Mouse (Mus musculus) layer of hippocampus, adult 18-20 months (tissue): ENCODE results near the gene Pon2. TPM values are rescaled to one million over a fixed set of nuclear protein-coding genes. Genes with fewer than 3 reads are reported as not detected.
"Not testable (repeated sequence)": the region's sequence is repeated elsewhere in the genome, so short reads cannot be mapped to it uniquely, and the experiment has no call there.

Source experiments
- DNase-seq, 2 experiments: peaks; one replicate each; pipeline ENCODE4 v3.0.0; 2022; ENCODE audit warnings: low spot score in 2 of 2
- total RNA-seq, 2 experiments: library from RNA; stranded (reverse); gene quantifications; 2 replicates each; pipeline ENCODE4 v1.2.3; 2021

The Pon2 gene
- total RNA-seq, 2 experiments from 2014 or later, result 19.1 to 21.8 TPM

DNA sequence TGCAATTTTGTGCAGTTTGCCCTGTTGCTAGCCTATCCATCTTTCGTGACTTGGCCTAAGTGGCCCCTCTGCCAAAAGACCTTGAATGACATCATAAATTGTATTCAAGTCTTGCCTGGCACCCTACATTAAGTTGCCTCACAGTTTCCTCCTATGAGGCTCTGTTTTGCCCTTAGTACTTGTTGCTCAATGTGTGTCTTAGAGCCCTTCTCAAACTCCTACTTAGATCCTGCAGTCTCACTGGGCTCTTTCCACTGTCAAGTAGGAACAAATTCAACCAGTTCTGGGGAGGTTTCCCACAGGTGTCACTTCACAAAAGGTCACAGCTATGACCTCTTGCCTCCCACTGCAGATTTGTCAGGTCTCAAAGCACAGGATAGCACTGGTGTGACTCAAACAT lies 64.4 kb downstream of the Pon2 start:
- no peak for DNase-seq

DNA sequence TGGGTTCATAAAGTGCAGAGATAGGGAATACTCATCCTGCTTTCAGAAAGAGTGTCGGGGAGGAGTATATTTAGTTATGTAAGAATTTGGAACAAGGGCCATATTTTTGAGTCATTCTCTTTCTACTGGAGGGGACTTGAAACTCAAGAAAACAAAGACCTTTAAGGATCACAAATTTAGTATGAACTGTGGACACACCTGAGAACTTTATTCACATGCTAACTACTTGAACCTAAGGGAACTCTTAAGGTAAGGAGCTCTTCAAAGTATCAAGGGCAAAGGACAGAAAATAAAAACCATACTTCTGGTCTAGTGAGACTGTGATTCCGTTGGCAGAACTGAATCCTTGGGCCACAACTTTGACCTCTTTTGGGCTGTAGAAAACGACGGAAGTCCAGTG lies 66.2 kb downstream of the Pon2 start:
- no peak for DNase-seq

DNA sequence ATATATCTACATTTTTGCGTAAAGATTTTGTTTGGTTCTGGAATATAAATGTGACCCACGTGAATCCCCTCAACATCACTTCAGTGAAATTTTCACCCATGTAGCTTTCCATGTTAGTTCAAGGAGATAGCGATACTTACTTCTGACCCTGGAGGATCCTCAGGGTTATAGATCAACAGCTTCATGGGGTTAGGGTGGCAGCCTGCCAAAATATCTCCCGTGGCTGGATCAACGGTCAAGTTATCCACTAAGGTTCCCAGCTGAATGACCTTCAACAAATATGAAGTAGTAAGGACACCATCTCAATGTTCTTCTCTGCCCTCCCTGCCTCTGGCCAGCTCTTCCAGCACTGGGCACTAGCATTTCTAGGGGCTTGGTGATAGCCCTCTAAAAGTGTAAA lies 68.0 kb downstream of the Pon2 start:
- no peak for DNase-seq

DNA sequence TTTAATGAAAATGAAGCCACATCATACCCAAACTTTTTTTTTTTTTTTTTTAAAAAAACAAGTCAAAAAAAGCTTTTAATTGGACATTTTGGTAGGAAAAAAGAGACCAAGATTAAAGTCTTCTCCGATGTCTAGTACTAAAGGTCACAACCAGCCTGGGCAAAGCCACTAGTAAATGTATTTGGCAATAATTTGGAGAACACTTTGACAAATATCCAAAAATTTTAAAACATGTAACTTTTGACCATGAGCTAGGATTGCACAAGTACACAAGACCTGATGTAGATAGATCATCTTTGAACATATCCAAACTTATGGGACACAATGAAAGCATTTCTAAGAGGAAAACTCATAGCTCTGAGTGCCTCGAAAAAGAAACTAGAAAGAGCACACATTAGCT lies 74.7 kb downstream of the Pon2 start:
- not testable (repeated sequence) for DNase-seq

DNA sequence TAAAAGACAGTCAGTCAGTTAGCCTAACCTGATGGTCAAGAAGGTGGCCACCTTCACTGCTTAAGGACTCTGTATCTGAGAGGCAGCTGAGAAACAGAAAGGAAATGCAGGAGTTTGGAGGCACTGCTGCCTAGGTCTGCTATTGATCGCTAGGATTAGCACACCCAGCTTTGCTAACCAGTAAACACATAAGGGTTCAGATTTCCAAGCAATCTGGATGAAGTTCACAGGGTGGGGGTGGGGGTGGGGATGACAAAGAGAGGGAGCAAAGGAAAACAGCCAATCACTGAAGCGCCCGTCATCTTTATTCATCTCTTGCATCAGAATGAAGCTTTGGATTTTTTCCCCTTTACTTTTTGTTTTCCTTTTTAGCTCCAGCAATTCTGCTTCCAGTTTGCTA lies 76.2 kb downstream of the Pon2 start:
- no peak for DNase-seq

DNA sequence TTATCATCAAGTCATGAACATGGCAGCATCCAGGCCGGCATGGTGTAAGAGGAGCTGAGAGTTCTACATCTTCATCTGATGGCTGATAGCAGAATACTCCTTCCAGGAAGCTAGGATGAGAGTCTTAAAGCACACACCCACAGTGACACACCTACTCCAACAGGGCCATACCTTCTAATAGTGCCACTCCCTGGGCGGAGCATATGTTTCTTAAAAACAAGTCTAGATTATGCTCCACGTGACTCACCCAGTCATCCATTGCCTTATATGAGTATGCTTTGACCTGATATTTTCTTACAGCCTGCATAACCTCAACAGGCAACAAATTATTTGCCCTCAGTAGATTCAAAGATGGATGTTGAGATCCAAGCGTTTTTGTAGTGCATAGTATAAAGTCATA lies 80.1 kb downstream of the Pon2 start:
- no peak for DNase-seq

Other genes starting within 250 kb of the Pon2 start
- not detected for gene Pon1, start 104.5 kb downstream of the Pon2 start, total RNA-seq
- gene Pon3, start 42.2 kb downstream of the Pon2 start, total RNA-seq, result 1 to 10 TPM; 2.2 to 2.6 TPM
- under 1 TPM; 0.27 to 0.76 TPM for gene Asb4, start 84.9 kb upstream of the Pon2 start, total RNA-seq
- gene Pdk4, start 197.9 kb upstream of the Pon2 start, total RNA-seq, result 10 to 100 TPM; 22.2 to 33.2 TPM